Mouse (Mus musculus) MEL (cell line): Measurements from ENCODE around the gene Rnase2b.

ENCODE experiments used
- CTCF ChIP-seq, 3 experiments: IDR thresholded peaks in 2 of 3; conservative IDR thresholded peaks in 1 of 3; 2 replicates each; pipeline ENCODE4 v1.5.1; 2011 to 2012; ENCODE audit warnings: low read length in 3 of 3, low read depth in 2 of 3, mild to moderate bottlenecking in 2 of 3, improper control_type of control experiment in 1 of 3, inconsistent platforms in 1 of 3, mixed read lengths in 1 of 3, moderate library complexity in 1 of 3; ENCODE audit not compliant: control insufficient read depth in 1 of 3, insufficient read depth in 1 of 3, poor library complexity in 1 of 3, severe bottlenecking in 1 of 3
- ETS1 ChIP-seq: IDR thresholded peaks from 2 replicates; pipeline ENCODE4 v1.6.1; 2012; ENCODE audit warnings: low read depth, mild to moderate bottlenecking, inconsistent platforms, low read length, improper control_type of control experiment, moderate library complexity
- GATA1 ChIP-seq: IDR thresholded peaks from 2 replicates; pipeline ENCODE4 v1.6.1; 2011; ENCODE audit warnings: low read depth, low read length, improper control_type of control experiment
- JUND ChIP-seq: IDR thresholded peaks from 2 replicates; pipeline ENCODE4 v1.6.1; 2011; ENCODE audit warnings: low read depth, mild to moderate bottlenecking, improper control_type of control experiment, low read length
- KAT2A ChIP-seq: conservative IDR thresholded peaks from 2 replicates; pipeline ENCODE4 v1.6.1; 2012; ENCODE audit warnings: low read depth, low read length, improper control_type of control experiment, inconsistent platforms
- MAFK ChIP-seq: IDR thresholded peaks from 2 replicates; pipeline ENCODE4 v1.6.1; 2011; ENCODE audit warnings: low read depth, mild to moderate bottlenecking, low read length, improper control_type of control experiment, borderline replicate concordance
- MAX ChIP-seq: IDR thresholded peaks from 2 replicates; pipeline ENCODE4 v1.6.1; 2011; ENCODE audit warnings: low read length, improper control_type of control experiment
- MXI1 ChIP-seq: IDR thresholded peaks from 2 replicates; pipeline ENCODE4 v1.6.1; 2011; ENCODE audit warnings: mild to moderate bottlenecking, low read depth, low read length, improper control_type of control experiment
- NRF1 ChIP-seq: IDR thresholded peaks from 2 replicates; pipeline ENCODE4 v1.6.1; 2014; ENCODE audit warnings: low read depth, mild to moderate bottlenecking, inconsistent platforms, low read length, improper control_type of control experiment, moderate library complexity; ENCODE audit not compliant: poor library complexity, insufficient read depth, severe bottlenecking
- POLR2A ChIP-seq, 2 experiments: IDR thresholded peaks; 2 replicates each; pipeline ENCODE4 v1.6.1; 2011 to 2012; ENCODE audit warnings: low read length in 2 of 2, mild to moderate bottlenecking in 2 of 2, control low read depth in 1 of 2, improper control_type of control experiment in 1 of 2, low read depth in 1 of 2, moderate library complexity in 1 of 2; ENCODE audit not compliant: control insufficient read depth in 1 of 2, insufficient read depth in 1 of 2, poor library complexity in 1 of 2
- SIN3A ChIP-seq: IDR thresholded peaks from 2 replicates; pipeline ENCODE4 v1.6.1; 2012; ENCODE audit warnings: low read length, improper control_type of control experiment, inconsistent platforms
- TBP ChIP-seq: IDR thresholded peaks from 2 replicates; pipeline ENCODE4 v1.8.0; 2011; ENCODE audit warnings: low read depth, low read length, improper control_type of control experiment

DNA sequence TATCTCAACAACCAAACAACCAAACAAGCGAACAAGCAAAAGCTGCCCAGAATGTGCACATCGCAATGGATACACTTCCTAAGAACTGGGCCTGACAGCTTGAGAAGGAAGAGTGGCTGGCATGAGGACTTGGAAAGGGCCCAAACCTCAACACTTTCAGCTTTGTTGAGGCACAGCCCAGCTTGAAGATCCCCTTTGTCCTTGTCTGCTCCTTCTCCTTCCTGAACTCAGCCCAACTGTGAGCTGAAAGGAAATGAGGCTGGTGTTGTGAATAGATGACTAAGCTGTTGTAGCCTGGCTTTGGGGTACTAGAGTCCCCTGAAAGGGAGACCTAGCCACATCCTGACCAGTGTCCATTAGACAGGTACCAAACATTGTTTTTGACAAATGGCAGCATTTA, 38.0 kb downstream of the Rnase2b start:
- TF ChIP-seq GATA1 (no peak), POLR2A (IDR thresholded peaks at IDR 0.05; ENCODE audit: control insufficient read depth in 1 of 2, insufficient read depth in 1 of 2, low read depth in 1 of 2, low read length in 2 of 2, poor library complexity in 1 of 2) (no peak), NRF1 (no peak), KAT2A (no peak), TBP (no peak), MXI1 (no peak), SIN3A (no peak), CTCF (IDR thresholded peaks at IDR 0.05 in 2 of 3, conservative IDR thresholded peaks at IDR 0.05 in 1 of 3; ENCODE audit: control insufficient read depth in 1 of 3, insufficient read depth in 1 of 3, low read depth in 2 of 3, low read length in 3 of 3, poor library complexity in 1 of 3, severe bottlenecking in 1 of 3) (no peak), JUND (no peak), MAX (no peak), MAFK (no peak), ETS1 (no peak)
